Mouse (Mus musculus) myocyte (in vitro differentiated cells): ENCODE results near the gene Vti1a. TPM values are rescaled to one million over a fixed set of nuclear protein-coding genes. Genes with fewer than 3 reads are reported as not detected.

Experiments
- H3K27me3 ChIP-seq: one replicate; pipeline ENCODE4 v1.6.1; 2011; ENCODE audit not compliant: control insufficient read depth, insufficient read depth, insufficient read length
- H3K36me3 ChIP-seq: one replicate; pipeline ENCODE4 v1.6.1; 2011; ENCODE audit not compliant: control insufficient read depth, insufficient read depth
- H3K4me2 ChIP-seq: one replicate; pipeline ENCODE4 v1.6.1; 2011; ENCODE audit warnings: low read depth, control low read depth
- H3K4me3 ChIP-seq: one replicate; pipeline ENCODE4 v1.5.1; 2011; ENCODE audit warnings: mild to moderate bottlenecking, control low read depth, moderate library complexity
- H3K79me2 ChIP-seq: one replicate; pipeline ENCODE4 v1.6.1; 2011; ENCODE audit not compliant: control insufficient read depth, insufficient read depth
- H3ac ChIP-seq: one replicate; pipeline ENCODE4 v1.6.1; 2011; ENCODE audit not compliant: control insufficient read depth, insufficient read length
- CEBPB ChIP-seq: IDR thresholded peaks from 2 replicates; pipeline ENCODE4 v1.6.1; 2011; ENCODE audit warnings: mild to moderate bottlenecking, moderate library complexity; ENCODE audit not compliant: poor library complexity, insufficient read depth, severe bottlenecking
- E2F4 ChIP-seq: IDR thresholded peaks from one replicate; pipeline ENCODE4 v1.6.1; 2011; ENCODE audit warnings: mild to moderate bottlenecking, control low read depth, moderate library complexity; ENCODE audit not compliant: insufficient read depth
- MAX ChIP-seq: IDR thresholded peaks from one replicate; pipeline ENCODE4 v1.6.1; 2011; ENCODE audit warnings: low read depth, mild to moderate bottlenecking, control low read depth
- MYOD1 ChIP-seq, 3 experiments: IDR thresholded peaks; one replicate each; pipeline ENCODE4 v1.6.1; 2011; ENCODE audit warnings: control low read depth in 2 of 3, low read depth in 2 of 3, mild to moderate bottlenecking in 2 of 3, moderate library complexity in 1 of 3; ENCODE audit not compliant: insufficient read length in 2 of 3, control insufficient read depth in 1 of 3
- MYOG ChIP-seq, 3 experiments: IDR thresholded peaks; one replicate each; pipeline ENCODE4 v1.6.1; 2011; ENCODE audit warnings: control low read depth in 2 of 3, low read depth in 2 of 3, mild to moderate bottlenecking in 2 of 3; ENCODE audit not compliant: insufficient read length in 2 of 3, control insufficient read depth in 1 of 3, insufficient read depth in 1 of 3
- POLR2A ChIP-seq: IDR thresholded peaks from one replicate; pipeline ENCODE4 v1.6.1; 2011; ENCODE audit warnings: low read depth, mild to moderate bottlenecking, control low read depth, moderate library complexity; ENCODE audit not compliant: insufficient read length
- POLR2AphosphoS2 ChIP-seq: IDR thresholded peaks from one replicate; pipeline ENCODE4 v1.6.1; 2011; ENCODE audit warnings: low read depth, control low read depth; ENCODE audit not compliant: insufficient read length
- REST ChIP-seq: IDR thresholded peaks from one replicate; pipeline ENCODE4 v1.6.1; 2011; ENCODE audit warnings: mild to moderate bottlenecking, control low read depth, moderate library complexity; ENCODE audit not compliant: insufficient read depth, insufficient read length
- SRF ChIP-seq: IDR thresholded peaks from one replicate; pipeline ENCODE4 v1.6.1; 2011; ENCODE audit warnings: low read depth; ENCODE audit not compliant: control insufficient read depth, insufficient read length
- TCF12 ChIP-seq: IDR thresholded peaks from one replicate; pipeline ENCODE4 v1.6.1; 2011; ENCODE audit warnings: mild to moderate bottlenecking, control low read depth; ENCODE audit not compliant: poor library complexity, insufficient read depth, severe bottlenecking
- TCF3 ChIP-seq: IDR thresholded peaks from one replicate; pipeline ENCODE4 v1.6.1; 2011; ENCODE audit warnings: low read depth, control low read depth; ENCODE audit not compliant: insufficient read length
- USF1 ChIP-seq: IDR thresholded peaks from one replicate; pipeline ENCODE4 v1.6.1; 2011; ENCODE audit warnings: low read depth, mild to moderate bottlenecking, control low read depth, moderate library complexity
- polyA plus RNA-seq: library from polyadenylated mRNA; unstranded; fragments of >200 nt; fragmentation: generic; extraction: Trizol; gene quantifications from one replicate; pipeline ENCODE4 v1.2.1, GENCODE M21; 2012; ENCODE audit warnings: missing spikeins

Vti1a gene
- polyA plus RNA-seq, 1 experiment: 10.5 TPM

DNA sequence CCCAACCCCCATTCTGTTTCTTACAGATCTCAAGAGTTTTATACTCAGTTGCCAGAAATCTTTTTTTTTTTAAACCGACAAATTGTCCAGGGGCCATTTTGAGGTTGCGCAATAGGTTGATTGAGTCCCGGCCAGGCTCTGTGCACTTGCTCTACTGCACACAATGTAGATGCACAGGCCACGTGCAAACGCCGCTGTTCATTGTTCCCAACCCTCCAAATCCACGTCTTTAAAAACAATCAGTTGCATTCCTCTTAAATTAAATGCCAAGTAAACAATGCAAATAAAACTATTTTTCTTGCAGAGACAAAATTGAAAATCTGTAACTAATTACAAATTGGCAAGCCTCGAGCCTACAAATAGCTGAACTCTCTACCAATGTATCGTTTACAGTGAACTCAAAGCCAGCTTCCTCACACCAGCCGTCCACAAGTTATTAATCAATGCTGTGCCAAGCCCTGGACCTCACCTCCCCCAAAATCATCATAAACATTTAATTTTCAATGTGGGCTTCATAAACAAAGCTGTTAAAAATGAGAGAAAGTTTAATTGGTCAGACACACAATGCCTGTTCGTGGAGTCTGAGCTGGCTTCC lies 244.1 kb downstream of the Vti1a start:
- TF ChIP-seq USF1 (no peak), CEBPB (peak; percentile 67)
- H3K79me2 ChIP-seq: no peaks in the 10 kb centered on the region
- H3K36me3 ChIP-seq: no peaks in the 10 kb centered on the region
- H3K4me2 ChIP-seq: no peak overlapping the region
- H3K27me3 ChIP-seq: no peaks in the 10 kb centered on the region
- H3ac ChIP-seq: no peak overlapping the region
- H3K4me3 ChIP-seq: no peak overlapping the region

DNA sequence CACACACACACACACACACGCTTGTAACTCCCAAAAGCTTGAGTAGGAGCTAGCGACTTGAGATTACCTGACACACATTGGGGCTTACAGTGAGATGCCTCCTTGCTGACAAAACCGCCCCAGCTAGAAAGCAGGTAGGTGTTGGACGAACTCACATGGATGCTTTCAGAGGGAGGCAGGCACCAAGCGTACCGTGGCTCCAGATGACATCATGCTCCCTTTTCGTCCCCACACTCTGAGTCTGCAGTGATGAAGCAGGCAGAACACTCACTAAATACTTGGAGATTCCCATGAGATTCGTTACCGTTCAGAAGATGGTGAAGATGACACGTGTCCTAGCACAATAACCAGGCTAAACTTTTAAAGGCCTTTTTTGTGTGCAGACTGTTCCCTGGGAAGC lies 245.4 kb downstream of the Vti1a start:
- no peak for TF ChIP-seq MYOG (IDR thresholded peaks at IDR 0.05; ENCODE audit: control insufficient read depth in 1 of 3, insufficient read depth in 1 of 3, insufficient read length in 2 of 3, low read depth in 2 of 3)
- no peak for TF ChIP-seq REST
- TF ChIP-seq CEBPB: no peak
- no peak for TF ChIP-seq SRF
- TF ChIP-seq MYOD1 (IDR thresholded peaks at IDR 0.05; ENCODE audit: control insufficient read depth in 1 of 3, insufficient read length in 2 of 3, low read depth in 2 of 3): no peak
- no peak for TF ChIP-seq MAX
- no peak for TF ChIP-seq USF1
- TF ChIP-seq TCF3: no peak
- TF ChIP-seq POLR2A: no peak
- no peak for TF ChIP-seq E2F4
- no peak for TF ChIP-seq POLR2AphosphoS2
- no peak for TF ChIP-seq TCF12
- H3ac ChIP-seq: no peak overlapping the region
- H3K4me2 ChIP-seq: no peak overlapping the region
- H3K36me3 ChIP-seq: no peaks in the 10 kb centered on the region
- no peak overlapping the region for H3K4me3 ChIP-seq
- no peaks in the 10 kb centered on the region for H3K27me3 ChIP-seq
- H3K79me2 ChIP-seq: no peaks in the 10 kb centered on the region

DNA sequence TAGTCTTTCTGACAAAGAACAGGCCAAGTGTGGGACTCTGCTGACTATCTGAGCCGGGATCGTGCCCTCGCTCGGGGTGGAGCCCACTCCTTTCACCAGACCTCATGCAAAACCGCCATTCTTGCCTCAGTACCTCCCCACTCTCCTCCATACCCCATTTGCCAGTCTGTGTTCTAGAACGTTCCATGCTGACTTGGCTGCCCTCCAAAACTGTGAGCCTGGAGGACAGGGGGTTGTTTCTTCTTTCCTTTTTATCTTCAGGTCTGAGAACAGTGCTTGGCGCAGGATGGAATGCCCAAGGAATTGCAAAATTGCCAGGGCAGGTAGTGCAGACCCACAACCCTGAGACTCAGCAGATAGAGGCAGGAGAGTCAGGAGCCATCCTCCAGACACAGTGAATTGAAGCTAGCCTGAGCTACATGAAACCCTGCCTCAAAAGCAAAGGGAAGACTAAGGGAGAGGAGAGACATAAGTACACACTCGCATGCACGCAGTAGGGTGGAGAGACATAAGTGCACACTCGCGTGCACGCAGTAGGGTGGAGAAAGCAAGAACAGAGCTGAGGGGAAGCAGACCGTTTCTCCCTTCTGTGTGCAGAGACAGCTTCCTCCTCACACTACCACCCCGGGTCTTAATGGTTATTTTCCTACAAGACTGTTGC lies 246.5 kb downstream of the Vti1a start:
- no peak overlapping the region for H3ac ChIP-seq
- no peaks in the 10 kb centered on the region for H3K79me2 ChIP-seq
- no peaks in the 10 kb centered on the region for H3K36me3 ChIP-seq
- H3K27me3 ChIP-seq: no peaks in the 10 kb centered on the region
- no peak overlapping the region for H3K4me2 ChIP-seq
- H3K4me3 ChIP-seq: no peak overlapping the region
- TF ChIP-seq USF1: no peak
- TF ChIP-seq REST: no peak
- no peak for TF ChIP-seq MYOG (IDR thresholded peaks at IDR 0.05; ENCODE audit: control insufficient read depth in 1 of 3, insufficient read depth in 1 of 3, insufficient read length in 2 of 3, low read depth in 2 of 3)
- no peak for TF ChIP-seq MYOD1 (IDR thresholded peaks at IDR 0.05; ENCODE audit: control insufficient read depth in 1 of 3, insufficient read length in 2 of 3, low read depth in 2 of 3)
- no peak for TF ChIP-seq CEBPB
- no peak for TF ChIP-seq POLR2AphosphoS2
- no peak for TF ChIP-seq SRF
- no peak for TF ChIP-seq E2F4
- TF ChIP-seq POLR2A: no peak
- TF ChIP-seq TCF12: no peak
- TF ChIP-seq MAX: no peak

DNA sequence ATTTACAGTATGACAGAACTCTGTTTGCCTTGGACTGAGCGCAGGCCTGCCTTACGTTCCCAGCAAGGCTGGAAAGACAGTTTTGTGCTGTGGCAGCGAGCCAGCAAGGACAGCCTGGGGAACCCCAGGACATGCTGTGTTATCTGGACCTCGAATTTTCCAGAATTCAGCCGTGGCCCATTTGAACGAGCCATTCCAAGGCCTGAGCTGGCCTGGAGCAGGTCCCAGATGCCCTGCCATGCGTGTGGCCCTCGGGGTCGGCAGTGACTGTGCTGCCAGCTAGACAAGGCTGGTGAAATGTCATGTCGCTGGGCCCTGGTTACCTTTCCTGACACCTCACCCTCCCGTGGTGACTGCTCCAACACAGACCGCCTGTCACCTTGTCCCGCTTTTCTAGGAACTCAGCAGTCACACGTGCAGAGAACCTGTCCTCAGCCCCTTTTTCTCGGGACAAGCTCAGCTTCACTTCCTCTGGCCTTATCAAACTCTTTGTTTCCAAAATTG lies 247.1 kb downstream of the Vti1a start:
- no peak for TF ChIP-seq MYOG (IDR thresholded peaks at IDR 0.05; ENCODE audit: control insufficient read depth in 1 of 3, insufficient read depth in 1 of 3, insufficient read length in 2 of 3, low read depth in 2 of 3)

DNA sequence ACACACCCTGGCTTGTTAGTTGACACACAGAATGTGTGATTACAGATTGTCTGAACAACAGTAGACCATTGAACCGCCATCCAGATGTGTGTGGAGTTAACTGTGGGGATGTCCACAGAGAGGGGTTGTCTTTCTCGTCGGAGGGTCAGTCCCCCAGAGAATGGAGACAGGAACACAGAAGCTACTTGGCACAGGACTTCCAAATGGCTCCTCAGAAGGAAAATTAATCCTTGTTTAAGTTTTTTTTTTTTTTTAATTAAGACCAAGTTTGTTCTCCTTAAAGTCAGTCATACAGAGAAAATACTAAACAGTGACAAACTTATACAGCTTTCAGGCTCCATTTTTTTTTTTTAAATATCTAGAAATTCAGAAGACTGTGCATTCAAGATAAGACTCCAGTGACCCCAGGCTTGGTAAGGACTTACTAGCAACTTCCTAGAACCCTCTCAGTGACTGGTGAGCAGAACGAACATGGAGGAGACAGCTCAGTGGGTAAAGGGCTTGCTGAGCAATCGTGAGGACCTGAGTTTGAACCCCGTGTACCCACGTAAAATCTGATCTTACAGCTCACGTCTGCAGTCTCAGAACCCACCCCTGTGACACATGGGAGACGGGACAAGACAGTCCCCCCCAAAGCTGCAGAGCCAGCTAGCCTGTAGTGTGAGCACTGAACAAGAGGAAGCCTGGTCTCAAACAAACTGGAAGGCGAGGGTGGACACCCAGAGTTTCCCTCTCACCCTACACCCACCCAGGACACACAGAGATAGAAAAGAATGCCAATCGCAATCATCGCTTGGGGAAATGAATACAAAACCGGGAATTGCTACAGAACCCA lies 248.2 kb downstream of the Vti1a start:
- Histone ChIP-seq H3K4me2 (no peak overlapping the region), H3K79me2 (no peaks in the 10 kb centered on the region), H3K4me3 (no peak overlapping the region), H3K27me3 (no peaks in the 10 kb centered on the region), H3ac (no peak overlapping the region), H3K36me3 (no peaks in the 10 kb centered on the region)
- TF ChIP-seq POLR2AphosphoS2: no peak
- no peak for TF ChIP-seq REST
- TF ChIP-seq POLR2A: no peak
- no peak for TF ChIP-seq CEBPB
- no peak for TF ChIP-seq TCF3
- no peak for TF ChIP-seq E2F4
- TF ChIP-seq SRF: no peak
- no peak for TF ChIP-seq USF1
- TF ChIP-seq MYOG (IDR thresholded peaks at IDR 0.05; ENCODE audit: control insufficient read depth in 1 of 3, insufficient read depth in 1 of 3, insufficient read length in 2 of 3, low read depth in 2 of 3): no peak
- TF ChIP-seq MYOD1 (IDR thresholded peaks at IDR 0.05; ENCODE audit: control insufficient read depth in 1 of 3, insufficient read length in 2 of 3, low read depth in 2 of 3): no peak
- TF ChIP-seq TCF12: no peak
- no peak for TF ChIP-seq MAX

More for the DNA sequence above, 247.1 kb downstream of the Vti1a start:
- H3K36me3 ChIP-seq: no peaks in the 10 kb centered on the region
- no peaks in the 10 kb centered on the region for H3K27me3 ChIP-seq
- no peak overlapping the region for H3ac ChIP-seq
- no peak overlapping the region for H3K4me2 ChIP-seq
- H3K79me2 ChIP-seq: no peaks in the 10 kb centered on the region
- H3K4me3 ChIP-seq: no peak overlapping the region
